Mouse (Mus musculus) activated CD4-positive, CD25-positive, alpha-beta regulatory T cell (primary cell): ENCODE results near the gene C1qtnf6. TPM values are rescaled to one million over a fixed set of nuclear protein-coding genes. Genes with fewer than 3 reads are reported as not detected.

Source experiments
- polyA plus RNA-seq, 2 experiments: library from polyadenylated mRNA; unstranded; fragments of 100-300 nt; shearing (Covaris generic); gene quantifications; one replicate each; pipeline ENCODE4 v1.2.1; 2017

Gene C1qtnf6
- 10 to 100 TPM in 1 of 2 experiments, 1 to 10 TPM in 1; 1.6 to 20.3 TPM for polyA plus RNA-seq

GRCm38 (mm10) chr15:78530671-78531450, at the start of gene C1qtnf6:
Gene C1qtnf6 (minus strand): TSS chr15:78531416.

GRCm38 (mm10) chr15:78572658-78573397, 41.6 kb upstream of the C1qtnf6 start, which contains the start of gene Rac2:
Gene Rac2 (minus strand): TSS chr15:78572783.

GRCm38 (mm10) chr15:78544561-78545001, 13.4 kb upstream of the C1qtnf6 start, which contains the start of gene Sstr3:
Gene Sstr3 (minus strand): TSS chr15:78544685.

GRCm38 (mm10) chr15:78494968-78495406, 36.2 kb downstream of the C1qtnf6 start, which contains the start of gene Il2rb:
Gene Il2rb (minus strand): TSS chr15:78495271.

Other genes starting within 250 kb of the C1qtnf6 start
- under 1 TPM in 1 of 2 experiments, not detected in 1; 0.11 TPM for gene Csf2rb2, start 225.7 kb downstream of the C1qtnf6 start, polyA plus RNA-seq
- gene Csf2rb, start 205.7 kb downstream of the C1qtnf6 start, polyA plus RNA-seq = under 1 TPM; 0.37 to 0.47 TPM
- not detected for gene Tex33, start 135.5 kb downstream of the C1qtnf6 start, polyA plus RNA-seq
- 1 to 10 TPM in 1 of 2 experiments, under 1 TPM in 1; 0.81 to 1.5 TPM for gene Tst, start 125.5 kb downstream of the C1qtnf6 start, polyA plus RNA-seq
- gene Mpst, start 125.0 kb downstream of the C1qtnf6 start, polyA plus RNA-seq = 10 to 100 TPM; 11.4 to 12.2 TPM
- 10 to 100 TPM; 22.1 to 45.0 TPM for gene Kctd17, start 102.9 kb downstream of the C1qtnf6 start, polyA plus RNA-seq
- under 1 TPM in 1 of 2 experiments, not detected in 1; 0.24 TPM for gene Tmprss6, start 62.8 kb downstream of the C1qtnf6 start, polyA plus RNA-seq
- 1,000 to 10,000 TPM in 1 of 2 experiments, 100 to 1,000 TPM in 1; 748 to 1,240 TPM for gene Il2rb, start 36.1 kb downstream of the C1qtnf6 start, polyA plus RNA-seq
- under 1 TPM; 0.38 to 0.58 TPM for gene Sstr3, start 13.3 kb upstream of the C1qtnf6 start, polyA plus RNA-seq
- 1,000 to 10,000 TPM; 2,743 to 3,239 TPM for gene Rac2, start 41.4 kb upstream of the C1qtnf6 start, polyA plus RNA-seq
- 100 to 1,000 TPM; 175 to 342 TPM for gene Cyth4, start 65.6 kb upstream of the C1qtnf6 start, polyA plus RNA-seq
- gene Elfn2, start 187.4 kb upstream of the C1qtnf6 start, polyA plus RNA-seq = under 1 TPM in 1 of 2 experiments, not detected in 1; 0.02 TPM
- gene Mfng, start 242.1 kb upstream of the C1qtnf6 start, polyA plus RNA-seq = 100 to 1,000 TPM in 1 of 2 experiments, 10 to 100 TPM in 1; 74.5 to 116 TPM